Mouse (Mus musculus) myocyte (in vitro differentiated cells): ENCODE data around the gene Kcnab1. TPM values are rescaled to one million over a fixed set of nuclear protein-coding genes. Genes with fewer than 3 reads are reported as not detected.

Experiments used
- H3K27me3 ChIP-seq: one replicate; pipeline ENCODE4 v1.6.1; 2011; ENCODE audit not compliant: control insufficient read depth, insufficient read depth, insufficient read length
- H3K36me3 ChIP-seq: one replicate; pipeline ENCODE4 v1.6.1; 2011; ENCODE audit not compliant: control insufficient read depth, insufficient read depth
- H3K4me2 ChIP-seq: one replicate; pipeline ENCODE4 v1.6.1; 2011; ENCODE audit warnings: low read depth, control low read depth
- H3K4me3 ChIP-seq: one replicate; pipeline ENCODE4 v1.5.1; 2011; ENCODE audit warnings: mild to moderate bottlenecking, control low read depth, moderate library complexity
- H3K79me2 ChIP-seq: one replicate; pipeline ENCODE4 v1.6.1; 2011; ENCODE audit not compliant: control insufficient read depth, insufficient read depth
- H3ac ChIP-seq: one replicate; pipeline ENCODE4 v1.6.1; 2011; ENCODE audit not compliant: control insufficient read depth, insufficient read length
- CEBPB ChIP-seq: IDR thresholded peaks from 2 replicates; pipeline ENCODE4 v1.6.1; 2011; ENCODE audit warnings: mild to moderate bottlenecking, moderate library complexity; ENCODE audit not compliant: poor library complexity, insufficient read depth, severe bottlenecking
- E2F4 ChIP-seq: IDR thresholded peaks from one replicate; pipeline ENCODE4 v1.6.1; 2011; ENCODE audit warnings: mild to moderate bottlenecking, control low read depth, moderate library complexity; ENCODE audit not compliant: insufficient read depth
- MAX ChIP-seq: IDR thresholded peaks from one replicate; pipeline ENCODE4 v1.6.1; 2011; ENCODE audit warnings: low read depth, mild to moderate bottlenecking, control low read depth
- MYOD1 ChIP-seq, 3 experiments: IDR thresholded peaks; one replicate each; pipeline ENCODE4 v1.6.1; 2011; ENCODE audit warnings: control low read depth in 2 of 3, low read depth in 2 of 3, mild to moderate bottlenecking in 2 of 3, moderate library complexity in 1 of 3; ENCODE audit not compliant: insufficient read length in 2 of 3, control insufficient read depth in 1 of 3
- MYOG ChIP-seq, 3 experiments: IDR thresholded peaks; one replicate each; pipeline ENCODE4 v1.6.1; 2011; ENCODE audit warnings: control low read depth in 2 of 3, low read depth in 2 of 3, mild to moderate bottlenecking in 2 of 3; ENCODE audit not compliant: insufficient read length in 2 of 3, control insufficient read depth in 1 of 3, insufficient read depth in 1 of 3
- POLR2A ChIP-seq: IDR thresholded peaks from one replicate; pipeline ENCODE4 v1.6.1; 2011; ENCODE audit warnings: low read depth, mild to moderate bottlenecking, control low read depth, moderate library complexity; ENCODE audit not compliant: insufficient read length
- POLR2AphosphoS2 ChIP-seq: IDR thresholded peaks from one replicate; pipeline ENCODE4 v1.6.1; 2011; ENCODE audit warnings: low read depth, control low read depth; ENCODE audit not compliant: insufficient read length
- REST ChIP-seq: IDR thresholded peaks from one replicate; pipeline ENCODE4 v1.6.1; 2011; ENCODE audit warnings: mild to moderate bottlenecking, control low read depth, moderate library complexity; ENCODE audit not compliant: insufficient read depth, insufficient read length
- SRF ChIP-seq: IDR thresholded peaks from one replicate; pipeline ENCODE4 v1.6.1; 2011; ENCODE audit warnings: low read depth; ENCODE audit not compliant: control insufficient read depth, insufficient read length
- TCF12 ChIP-seq: IDR thresholded peaks from one replicate; pipeline ENCODE4 v1.6.1; 2011; ENCODE audit warnings: mild to moderate bottlenecking, control low read depth; ENCODE audit not compliant: poor library complexity, insufficient read depth, severe bottlenecking
- TCF3 ChIP-seq: IDR thresholded peaks from one replicate; pipeline ENCODE4 v1.6.1; 2011; ENCODE audit warnings: low read depth, control low read depth; ENCODE audit not compliant: insufficient read length
- USF1 ChIP-seq: IDR thresholded peaks from one replicate; pipeline ENCODE4 v1.6.1; 2011; ENCODE audit warnings: low read depth, mild to moderate bottlenecking, control low read depth, moderate library complexity
- polyA plus RNA-seq: library from polyadenylated mRNA; unstranded; fragments of >200 nt; fragmentation: generic; extraction: Trizol; gene quantifications from one replicate; pipeline ENCODE4 v1.2.1, GENCODE M21; 2012; ENCODE audit warnings: missing spikeins

Gene Kcnab1
- polyA plus RNA-seq, 1 experiment: 0.08 TPM

DNA sequence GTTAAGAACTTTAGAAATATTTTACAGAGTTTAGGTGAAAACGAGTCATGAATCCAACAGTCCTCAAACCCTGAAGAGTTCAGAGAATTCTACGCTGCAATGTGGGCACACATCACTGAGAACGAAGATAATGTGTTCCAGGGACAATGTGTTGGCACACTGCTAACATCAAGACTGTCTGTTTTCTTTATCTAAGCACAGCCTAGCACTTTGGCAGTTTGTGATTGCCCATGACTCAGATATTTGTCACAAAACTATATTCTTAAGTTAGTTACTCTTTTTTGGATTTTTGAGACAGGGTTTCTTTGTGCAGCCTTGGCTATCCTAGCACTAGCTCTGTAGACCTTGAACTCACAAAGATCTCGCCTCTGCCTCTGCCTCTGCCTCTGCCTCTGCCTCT lies 151.3 kb downstream of the Kcnab1 start:
- Histone ChIP-seq H3K27me3 (no peaks in the 10 kb centered on the region), H3K4me2 (no peak overlapping the region), H3K79me2 (no peaks in the 10 kb centered on the region), H3ac (no peak overlapping the region), H3K4me3 (no peak overlapping the region), H3K36me3 (no peaks in the 10 kb centered on the region)
- TF ChIP-seq E2F4 (no peak), TCF3 (no peak), CEBPB (no peak), SRF (no peak), POLR2A (no peak), POLR2AphosphoS2 (no peak), MYOG (IDR thresholded peaks at IDR 0.05; ENCODE audit: control insufficient read depth in 1 of 3, insufficient read depth in 1 of 3, insufficient read length in 2 of 3, low read depth in 2 of 3) (no peak), MAX (no peak), REST (no peak), MYOD1 (IDR thresholded peaks at IDR 0.05; ENCODE audit: control insufficient read depth in 1 of 3, insufficient read length in 2 of 3, low read depth in 2 of 3) (no peak), USF1 (no peak), TCF12 (no peak)

DNA sequence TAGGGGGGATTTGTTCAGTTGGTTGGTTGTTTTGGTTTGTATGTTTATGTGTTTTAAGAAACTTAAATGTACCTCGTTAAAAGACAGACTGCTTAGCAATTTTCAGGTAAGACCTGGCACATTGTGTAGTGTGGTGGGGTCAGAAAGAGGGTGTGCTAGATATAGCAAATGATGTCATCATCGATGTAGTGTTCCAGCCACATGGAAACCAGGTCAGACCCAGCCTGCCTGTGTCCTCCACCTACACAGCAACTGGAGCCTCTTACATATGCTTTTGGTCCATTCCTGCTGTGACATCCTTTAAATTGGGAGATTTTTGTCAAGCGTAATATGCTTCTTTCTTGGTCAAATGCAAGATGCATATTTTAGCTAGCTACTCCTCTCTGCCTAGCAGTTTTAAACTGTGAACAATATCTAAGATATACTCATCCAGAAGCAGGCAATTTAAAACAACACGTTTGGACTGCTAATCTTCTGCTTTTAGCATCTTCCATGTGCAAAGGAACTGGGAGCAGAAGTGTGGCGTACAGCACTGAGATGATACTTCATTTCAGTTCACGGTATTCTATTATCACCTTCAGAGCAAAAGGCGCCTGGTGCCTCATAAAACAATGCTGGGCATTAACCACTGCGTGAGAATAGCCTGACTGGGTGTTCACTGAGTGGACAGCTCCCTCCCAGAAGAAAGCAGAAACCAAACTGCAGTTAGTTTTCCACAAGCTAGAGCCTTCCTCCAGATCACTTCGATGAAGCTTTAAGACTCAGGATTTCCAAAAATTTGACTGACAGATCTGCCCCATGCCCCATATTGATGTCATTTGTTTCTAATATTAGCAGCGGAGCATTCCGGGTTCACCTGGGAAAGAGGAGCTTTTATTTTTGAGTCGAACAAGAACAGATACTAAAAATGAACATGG lies 153.6 kb downstream of the Kcnab1 start:
- H3K4me2 ChIP-seq: no peak overlapping the region
- no peaks in the 10 kb centered on the region for H3K27me3 ChIP-seq
- no peaks in the 10 kb centered on the region for H3K36me3 ChIP-seq
- H3K4me3 ChIP-seq: no peak overlapping the region
- H3ac ChIP-seq: no peak overlapping the region
- no peaks in the 10 kb centered on the region for H3K79me2 ChIP-seq
- TF ChIP-seq MYOD1 (IDR thresholded peaks at IDR 0.05; ENCODE audit: control insufficient read depth in 1 of 3, insufficient read length in 2 of 3, low read depth in 2 of 3) (no peak), USF1 (no peak), E2F4 (no peak), POLR2A (no peak), MAX (no peak), POLR2AphosphoS2 (no peak), SRF (no peak), MYOG (IDR thresholded peaks at IDR 0.05; ENCODE audit: control insufficient read depth in 1 of 3, insufficient read depth in 1 of 3, insufficient read length in 2 of 3, low read depth in 2 of 3) (no peak), TCF12 (no peak)

DNA sequence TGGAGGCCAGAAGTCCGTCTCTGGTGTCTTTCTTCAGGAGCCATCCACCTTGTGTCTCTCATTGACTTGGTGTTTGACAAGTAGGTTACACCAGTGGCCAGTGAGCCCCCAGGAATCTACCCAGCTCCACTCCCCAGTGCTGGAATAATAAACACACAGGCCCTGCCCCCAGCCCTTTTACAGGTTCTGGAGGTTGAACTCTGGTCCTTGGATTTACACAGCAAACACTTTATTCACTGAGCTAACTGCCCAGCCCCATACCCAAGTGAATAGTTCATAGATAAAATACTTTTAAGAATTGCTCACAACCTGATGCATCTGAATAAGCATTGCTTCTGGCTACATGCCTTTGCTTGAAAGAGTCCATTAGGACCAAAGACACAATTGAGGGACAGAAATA lies 164.1 kb downstream of the Kcnab1 start:
- no peaks in the 10 kb centered on the region for H3K79me2 ChIP-seq
- no peaks in the 10 kb centered on the region for H3K27me3 ChIP-seq
- H3ac ChIP-seq: no peak overlapping the region
- TF ChIP-seq POLR2AphosphoS2 (no peak), REST (no peak), TCF12 (no peak), MAX (no peak), POLR2A (no peak), MYOD1 (IDR thresholded peaks at IDR 0.05; ENCODE audit: control insufficient read depth in 1 of 3, insufficient read length in 2 of 3, low read depth in 2 of 3) (no peak)
- no peaks in the 10 kb centered on the region for H3K36me3 ChIP-seq
- H3K4me2 ChIP-seq: no peak overlapping the region
- no peak overlapping the region for H3K4me3 ChIP-seq

DNA sequence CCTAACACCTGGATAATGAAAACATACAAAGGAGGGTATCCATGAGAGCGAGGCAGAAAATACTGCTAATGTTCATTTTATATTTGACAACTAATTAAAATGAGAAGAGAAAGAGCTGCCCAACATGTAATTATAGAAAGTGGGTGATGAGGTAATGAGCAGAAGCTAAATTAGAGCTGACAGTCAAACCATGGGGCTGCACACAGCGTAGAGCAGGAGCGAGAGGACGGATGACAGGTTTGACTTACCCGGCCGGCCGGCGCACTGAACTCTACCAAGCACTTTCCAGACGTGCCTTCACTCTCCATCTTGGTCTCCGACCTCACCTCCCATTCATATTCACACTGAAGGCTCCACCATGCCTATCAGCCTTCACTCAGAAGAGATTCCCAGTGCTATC lies 168.6 kb downstream of the Kcnab1 start:
- H3ac ChIP-seq: no peak overlapping the region
- H3K27me3 ChIP-seq: no peaks in the 10 kb centered on the region
- TF ChIP-seq TCF12 (no peak), MAX (no peak), SRF (no peak)
- H3K4me3 ChIP-seq: no peak overlapping the region
- no peaks in the 10 kb centered on the region for H3K79me2 ChIP-seq
- no peak overlapping the region for H3K4me2 ChIP-seq
- H3K36me3 ChIP-seq: no peaks in the 10 kb centered on the region

DNA sequence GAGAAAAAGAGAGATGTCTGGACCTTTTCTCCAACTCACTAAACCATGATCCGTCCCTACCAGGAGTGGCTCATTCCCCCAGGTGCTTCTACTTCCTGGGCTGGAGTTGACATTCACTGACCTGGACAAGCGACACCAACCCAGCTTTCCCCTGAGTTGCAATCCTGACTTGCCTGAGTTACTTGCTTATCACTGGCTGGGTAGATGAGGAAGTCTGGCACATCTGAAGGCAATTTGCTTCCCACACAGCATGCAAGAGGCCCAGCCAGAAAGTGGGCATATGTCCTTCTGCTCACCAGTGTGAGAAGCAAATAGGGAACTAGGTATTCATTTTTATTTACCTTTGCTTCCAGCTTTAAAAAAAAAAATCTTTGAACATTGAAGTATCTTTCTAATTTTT lies 174.2 kb downstream of the Kcnab1 start:
- Histone ChIP-seq H3K36me3 (no peaks in the 10 kb centered on the region), H3K79me2 (no peaks in the 10 kb centered on the region), H3K4me3 (no peak overlapping the region), H3K4me2 (no peak overlapping the region), H3K27me3 (no peaks in the 10 kb centered on the region), H3ac (no peak overlapping the region)
- TF ChIP-seq TCF12 (no peak), E2F4 (no peak), REST (no peak), MYOD1 (IDR thresholded peaks at IDR 0.05; ENCODE audit: control insufficient read depth in 1 of 3, insufficient read length in 2 of 3, low read depth in 2 of 3) (no peak), POLR2A (no peak), TCF3 (no peak), POLR2AphosphoS2 (no peak), SRF (no peak), MYOG (IDR thresholded peaks at IDR 0.05; ENCODE audit: control insufficient read depth in 1 of 3, insufficient read depth in 1 of 3, insufficient read length in 2 of 3, low read depth in 2 of 3) (no peak), CEBPB (no peak), USF1 (no peak), MAX (no peak)
